Mouse (Mus musculus) retina, adult 2 months (tissue): ENCODE measurements around the gene Prr15.
A peak's percentile ranks its signal among the peaks of the same experiment; 100 is the strongest.

ENCODE experiments used
- DNase-seq: peaks from one replicate; pipeline ENCODE4 v3.0.0-alpha.2; 2012; ENCODE audit warnings: low read depth, low spot score

Prr15 gene

GRCm38 (mm10) chr6:54331765-54332164 is 6.1 kb downstream of the Prr15 start:
- DNase-seq: no peak

GRCm38 (mm10) chr6:54332203-54332602 is 6.6 kb downstream of the Prr15 start:
- no peak for DNase-seq

GRCm38 (mm10) chr6:54333116-54333651 is 7.5 kb downstream of the Prr15 start:
- no peak for DNase-seq

GRCm38 (mm10) chr6:54333652-54334396 is 8.2 kb downstream of the Prr15 start:
- DNase-seq: no peak

- DNase-seq: no peak
Observed at GRCm38 (mm10) chr6:54337321-54337720, 11.7 kb downstream of the Prr15 start.

DNA sequence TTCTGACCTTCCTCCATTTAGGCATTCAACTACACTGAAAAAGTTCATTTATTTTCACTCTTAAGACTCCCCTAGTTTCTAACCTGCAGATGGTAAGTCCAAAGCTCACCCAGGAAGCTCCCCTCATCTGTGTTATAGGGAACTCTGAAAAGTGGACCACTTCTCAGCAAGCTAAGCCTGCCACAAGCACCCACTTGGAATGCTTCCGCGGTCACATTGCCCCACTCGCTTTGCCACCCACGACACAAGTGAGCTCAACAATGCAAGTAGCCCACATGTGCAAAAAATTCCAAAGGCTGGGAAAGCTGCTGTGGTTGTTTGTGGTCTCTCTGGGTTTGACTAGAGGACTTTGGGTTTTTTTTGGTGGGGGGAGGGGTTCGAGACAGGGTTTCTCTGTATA is 15.5 kb downstream of the Prr15 start:
- no peak for DNase-seq

DNA sequence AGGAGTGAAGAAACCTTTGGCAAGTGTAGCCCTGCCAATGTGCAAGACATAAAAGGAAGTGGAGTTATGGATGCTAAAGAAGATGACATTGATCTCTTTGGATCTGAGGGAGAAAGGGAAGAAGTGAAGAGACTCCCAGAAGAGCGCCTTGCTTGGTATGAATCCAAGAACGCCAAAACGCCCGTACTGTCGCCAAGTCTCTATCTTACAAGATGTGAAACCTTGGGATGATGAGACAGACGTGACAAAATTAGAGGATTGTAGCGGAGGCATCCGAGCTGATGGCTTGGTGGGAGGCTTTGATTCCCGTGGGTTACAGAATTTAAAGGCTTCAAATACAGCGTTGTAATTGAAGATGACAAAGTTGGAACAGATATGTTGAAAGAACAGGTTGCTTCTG is 16.6 kb downstream of the Prr15 start:
- DNase-seq: no peak

GRCm38 (mm10) chr6:54351860-54352259 is 26.2 kb downstream of the Prr15 start:
- no peak for DNase-seq

DNA sequence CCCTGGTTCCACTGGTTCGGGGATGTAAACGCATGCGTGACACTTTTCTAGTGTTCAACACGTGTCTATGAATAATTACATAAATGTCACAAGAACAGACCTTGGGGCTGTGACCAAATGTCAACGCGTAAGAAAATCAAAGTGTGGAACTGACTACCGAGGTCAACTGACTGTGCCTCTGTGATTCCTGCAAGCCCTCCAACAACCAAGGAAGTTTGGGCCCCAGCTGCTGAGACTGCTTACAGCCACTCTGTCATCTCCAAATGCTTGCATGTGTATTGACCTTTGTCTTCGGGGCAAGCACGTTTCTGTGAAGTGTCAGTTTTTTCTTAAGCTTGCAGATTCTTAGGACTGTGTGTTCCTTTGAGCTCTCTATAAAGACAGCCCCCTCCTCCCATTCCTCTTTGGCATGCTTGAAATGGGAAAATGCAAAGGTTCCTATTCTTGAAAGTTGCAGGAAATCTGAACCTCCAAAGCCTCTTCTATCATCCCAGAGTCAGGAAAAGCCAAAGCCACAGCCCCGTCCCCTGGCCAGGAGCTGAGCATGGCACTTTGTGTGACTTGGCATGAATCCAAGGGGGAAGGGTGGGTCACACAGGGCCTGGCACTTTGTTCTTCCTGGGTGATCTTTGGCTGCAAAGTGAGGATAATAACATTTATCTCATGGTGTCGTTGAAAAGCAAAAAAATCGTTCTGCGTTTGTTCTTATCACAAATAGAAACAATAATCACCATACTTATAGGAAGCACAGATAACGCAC is 27.5 kb downstream of the Prr15 start:
- DNase-seq: no peak

- DNase-seq: no peak
Observed at GRCm38 (mm10) chr6:54353698-54354097, 28.1 kb downstream of the Prr15 start.

DNA sequence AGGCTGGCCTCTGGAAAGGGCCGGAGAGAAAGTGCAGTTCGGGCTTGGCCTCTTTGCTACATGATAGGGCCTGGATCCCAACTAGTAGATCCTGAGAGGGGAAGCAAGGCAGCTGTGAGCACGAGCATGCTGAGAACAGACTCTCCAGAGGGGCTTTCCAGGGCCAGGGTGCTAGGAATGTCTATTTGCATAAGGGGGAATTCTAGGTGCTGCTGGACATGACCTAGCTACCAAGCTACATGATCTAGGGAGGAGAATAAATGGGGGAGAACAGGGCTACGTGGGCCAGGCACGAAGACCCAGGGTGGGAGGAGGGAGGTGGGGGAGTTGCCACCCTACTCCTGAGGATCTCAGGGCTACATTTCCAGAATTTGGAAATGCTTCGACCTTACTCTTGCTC is 30.0 kb downstream of the Prr15 start:
- no peak for DNase-seq

DNA sequence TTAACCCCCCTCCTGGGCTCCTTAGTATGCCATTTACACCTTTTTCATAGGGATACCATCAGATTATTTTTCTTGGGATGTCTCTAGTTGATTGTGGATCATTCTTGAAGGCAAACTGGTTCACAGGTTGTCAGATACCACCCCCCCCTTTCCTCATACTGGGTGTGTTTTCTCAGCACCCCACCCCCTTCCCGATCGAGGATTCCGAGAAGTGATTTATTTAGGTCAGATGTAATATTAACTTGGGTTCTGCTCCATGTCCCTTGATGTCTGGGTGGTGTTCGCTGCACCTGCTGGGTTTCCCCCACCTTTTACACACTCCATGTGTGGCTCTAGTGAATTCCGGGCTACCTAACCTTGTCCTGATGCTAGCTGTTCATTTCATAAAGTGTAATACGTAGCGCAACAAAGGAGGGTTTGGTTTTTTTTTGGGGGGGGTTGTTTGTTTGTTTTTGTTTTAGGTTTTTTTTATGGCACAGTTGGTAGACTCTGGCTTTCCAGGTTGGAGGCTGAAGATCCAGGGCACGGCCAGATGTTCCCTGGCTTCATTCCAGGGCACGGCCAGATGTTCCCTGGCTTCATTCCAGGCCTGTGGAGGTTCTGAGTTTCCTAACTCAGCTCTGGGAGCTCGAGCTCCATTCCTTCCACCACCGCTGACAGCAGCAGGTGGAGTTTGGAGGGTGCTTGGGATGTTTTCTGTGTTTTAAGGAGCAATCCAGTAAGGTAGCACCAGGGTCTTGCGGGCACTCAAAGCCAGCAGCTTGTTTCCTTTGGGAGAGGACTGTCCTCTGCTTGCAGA is 37.1 kb downstream of the Prr15 start:
- DNase-seq: peak; percentile 9

DNA sequence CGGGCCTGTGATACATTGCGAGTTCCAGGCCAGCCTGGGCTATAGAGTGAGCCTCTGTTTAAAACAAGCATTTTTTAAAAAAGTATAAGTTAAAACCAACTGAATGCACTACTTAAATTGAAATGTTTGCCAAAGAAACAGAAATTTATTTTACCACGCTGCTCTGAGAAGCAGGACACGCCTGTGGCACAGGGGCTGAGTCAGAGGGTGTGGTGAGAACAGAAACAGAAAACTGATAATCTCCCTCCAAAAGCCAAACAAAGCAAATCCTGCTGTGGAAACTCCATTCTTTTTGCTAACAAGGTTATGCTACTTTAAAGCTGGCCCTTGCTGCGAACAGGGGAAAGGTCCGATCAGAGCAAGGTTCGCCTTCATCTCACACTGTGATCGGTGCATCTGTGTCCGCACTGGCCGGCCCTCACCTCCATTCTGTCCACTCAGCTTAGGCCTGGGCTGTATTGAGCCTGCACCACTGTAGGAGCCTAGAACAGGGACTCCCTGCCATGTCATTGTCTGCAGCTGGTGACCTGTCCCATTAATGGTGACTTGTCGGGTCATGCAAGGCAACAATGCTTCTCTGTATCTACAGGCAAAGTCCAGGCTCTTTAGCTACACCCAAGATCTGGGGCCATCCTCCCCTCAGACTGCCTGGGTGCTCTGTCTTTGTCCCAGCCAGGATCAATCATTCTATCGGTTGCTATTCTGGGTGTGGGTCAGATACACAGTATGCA is 38.9 kb downstream of the Prr15 start:
- no peak for DNase-seq

DNA sequence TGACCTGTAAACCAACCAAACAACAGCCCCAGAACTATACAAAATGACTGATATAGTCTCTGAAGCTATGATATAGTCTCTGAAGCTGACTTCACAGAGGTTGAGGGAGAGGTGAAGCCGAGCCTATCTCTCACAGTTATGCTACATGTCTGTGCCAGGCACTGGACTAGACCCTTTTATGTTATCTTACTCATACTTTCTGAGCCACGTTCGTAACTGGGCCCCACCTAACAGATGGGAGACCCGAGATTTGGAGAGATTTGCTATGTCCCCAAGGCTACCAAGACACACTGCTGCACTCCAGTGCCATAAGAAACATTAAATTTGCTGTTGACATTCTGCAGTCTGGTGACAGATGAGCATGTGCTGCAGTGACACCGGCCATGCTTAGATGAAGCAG is 41.0 kb downstream of the Prr15 start:
- DNase-seq: no peak

DNA sequence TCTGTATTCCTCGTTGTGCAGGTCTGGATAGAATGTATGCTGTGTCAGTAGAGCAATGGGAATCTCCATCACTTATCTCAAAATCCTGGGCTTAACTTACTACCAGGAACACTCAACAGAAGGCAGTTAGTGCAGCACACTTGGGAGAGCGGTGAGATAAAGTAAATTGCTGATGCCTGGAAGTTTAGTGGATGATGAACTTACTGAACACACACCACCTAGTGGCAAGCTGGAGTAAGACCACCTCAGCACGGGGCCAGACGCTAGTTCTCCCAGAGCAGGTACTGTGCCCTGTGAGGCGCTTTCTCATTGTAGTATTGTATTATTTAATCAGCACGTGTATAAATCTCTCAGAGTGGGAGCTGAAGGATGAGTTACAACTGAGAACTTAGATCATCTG is 42.4 kb downstream of the Prr15 start:
- peak; percentile 16 for DNase-seq

- no peak for DNase-seq
Observed at GRCm38 (mm10) chr6:54369913-54370542, 44.4 kb downstream of the Prr15 start.

DNA sequence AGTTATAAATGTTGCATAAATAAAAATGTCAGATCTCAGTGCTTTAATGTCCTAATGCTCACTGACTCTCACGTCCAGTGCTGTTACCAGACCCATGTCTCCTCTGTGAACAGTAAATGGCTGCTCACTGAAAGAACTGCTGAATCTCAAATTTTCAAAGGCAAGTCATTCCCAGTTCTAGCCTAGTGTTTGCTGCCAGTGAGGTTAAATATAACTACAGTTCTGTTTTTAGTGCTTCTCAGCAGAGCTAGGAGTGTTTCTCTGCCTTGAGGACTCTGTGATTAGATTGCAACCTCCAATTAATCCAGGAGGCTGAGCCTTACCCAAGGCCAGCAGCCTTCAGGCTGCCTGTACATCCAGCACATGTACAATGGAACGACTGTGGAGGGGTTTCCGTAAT is 46.2 kb downstream of the Prr15 start:
- DNase-seq: no peak

GRCm38 (mm10) chr6:54379356-54379755 is 53.7 kb downstream of the Prr15 start:
- no peak for DNase-seq
